Mouse (Mus musculus): ENCODE measurements around the gene Mtg2. TPM values are rescaled to one million over a fixed set of nuclear protein-coding genes. Genes with fewer than 3 reads are reported as not detected.
A peak's percentile ranks its signal among the peaks of the same experiment; 100 is the strongest.

Mtg2 gene
- polyA plus RNA-seq (2015; fragmentation: Nextera tagmentation; extraction: Ambion mirVana) = 33.5 and 38.1 TPM in 2 replicates

- Histone ChIP-seq H3K9me3 (ENCODE audit: control insufficient read depth, low read length) (no peaks in the 10 kb centered on the region), H3K4me2 (ENCODE audit: low read length) (peak within 1 kb of the TSS; percentile 60), H3K4me3 (replicated peaks; ENCODE audit: low read length) (peak within 1 kb of the TSS; percentile 57), H3K27ac (ENCODE audit: low read length) (peak within 1 kb of the TSS; percentile 83), H3K27me3 (replicated peaks; ENCODE audit: control insufficient read depth, insufficient read depth, low read length) (no peaks in the 10 kb centered on the region), H3K9ac (replicated peaks; ENCODE audit: low read depth, low read length) (peak within 1 kb of the TSS; percentile 64), H3K36me3 (ENCODE audit: control insufficient read depth, insufficient read depth) (peaks cover 13% of the 10 kb centered on the region), H3K4me1 (replicated peaks; ENCODE audit: control insufficient read depth, insufficient read depth, low read length) (peaks cover 9% of the 10 kb centered on the region)
- WGBS = 3% methylated on average over 57 of the region's 58 CpGs
- peak; percentile 97 for ATAC-seq
Measured at GRCm38 (mm10) chr2:180070481-180071453, at the start of gene Mtg2. Mtg2 (plus strand) TSS chr2:180070588.

GRCm38 (mm10) chr2:180020919-180021318 is 49.5 kb upstream of the Mtg2 start:
- H3K9ac ChIP-seq (replicated peaks; ENCODE audit: low read depth, low read length) = no peak overlapping the region
- no peak overlapping the region for H3K4me2 ChIP-seq (ENCODE audit: low read length)
- H3K9me3 ChIP-seq (ENCODE audit: control insufficient read depth, low read length) = no peaks in the 10 kb centered on the region
- H3K27me3 ChIP-seq (replicated peaks; ENCODE audit: control insufficient read depth, insufficient read depth, low read length) = peaks cover 17% of the 10 kb centered on the region
- no peak overlapping the region for H3K27ac ChIP-seq (ENCODE audit: low read length)
- no peak for ATAC-seq
- no peaks in the 10 kb centered on the region for H3K36me3 ChIP-seq (ENCODE audit: control insufficient read depth, insufficient read depth)
- peaks cover under 1% of the 10 kb centered on the region; the same call in 1 of the 2 replicates for H3K4me1 ChIP-seq (replicated peaks; ENCODE audit: control insufficient read depth, insufficient read depth, low read length)
- WGBS = 86% methylated on average over 8 of the region's 8 CpGs
- no peak overlapping the region for H3K4me3 ChIP-seq (replicated peaks; ENCODE audit: low read length)

- no peak overlapping the region for H3K4me2 ChIP-seq (ENCODE audit: low read length)
- H3K9ac ChIP-seq (replicated peaks; ENCODE audit: low read depth, low read length) = no peak overlapping the region
- no peaks in the 10 kb centered on the region for H3K36me3 ChIP-seq (ENCODE audit: control insufficient read depth, insufficient read depth)
- no peak overlapping the region for H3K27ac ChIP-seq (ENCODE audit: low read length)
- no peak overlapping the region for H3K4me3 ChIP-seq (replicated peaks; ENCODE audit: low read length)
- ATAC-seq = no peak
- H3K27me3 ChIP-seq (replicated peaks; ENCODE audit: control insufficient read depth, insufficient read depth, low read length) = peaks cover 17% of the 10 kb centered on the region
- H3K4me1 ChIP-seq (replicated peaks; ENCODE audit: control insufficient read depth, insufficient read depth, low read length) = peaks cover 18% of the 10 kb centered on the region
- 76% methylated on average over 6 of the region's 6 CpGs for WGBS
- H3K9me3 ChIP-seq (ENCODE audit: control insufficient read depth, low read length) = no peaks in the 10 kb centered on the region
Measured at GRCm38 (mm10) chr2:180022751-180023150, 47.6 kb upstream of the Mtg2 start.

- Histone ChIP-seq H3K4me1 (replicated peaks; ENCODE audit: control insufficient read depth, insufficient read depth, low read length) (peaks cover 31% of the 10 kb centered on the region), H3K36me3 (ENCODE audit: control insufficient read depth, insufficient read depth) (peaks cover 10% of the 10 kb centered on the region), H3K27me3 (replicated peaks; ENCODE audit: control insufficient read depth, insufficient read depth, low read length) (peaks cover 17% of the 10 kb centered on the region), H3K27ac (ENCODE audit: low read length) (peak within 1 kb of the TSS; percentile 95), H3K9ac (replicated peaks; ENCODE audit: low read depth, low read length) (peak within 1 kb of the TSS; percentile 97), H3K9me3 (ENCODE audit: control insufficient read depth, low read length) (no peaks in the 10 kb centered on the region), H3K4me2 (ENCODE audit: low read length) (peak within 1 kb of the TSS; percentile 96), H3K4me3 (replicated peaks; ENCODE audit: low read length) (peak within 1 kb of the TSS; percentile 99)
- peak; percentile 97 for ATAC-seq
- WGBS = under 1% methylated on average over 71 of the region's 80 CpGs
Measured at GRCm38 (mm10) chr2:180024401-180025098, 45.8 kb upstream of the Mtg2 start, which contains the start of gene Lsm14b. Lsm14b (plus strand) TSS chr2:180024987.

- Histone ChIP-seq H3K27me3 (replicated peaks; ENCODE audit: control insufficient read depth, insufficient read depth, low read length) (peaks cover 17% of the 10 kb centered on the region), H3K9me3 (ENCODE audit: control insufficient read depth, low read length) (no peaks in the 10 kb centered on the region), H3K27ac (ENCODE audit: low read length) (peak overlapping the region; percentile 95), H3K4me3 (replicated peaks; ENCODE audit: low read length) (peak overlapping the region; percentile 99), H3K4me1 (replicated peaks; ENCODE audit: control insufficient read depth, insufficient read depth, low read length) (peaks cover 31% of the 10 kb centered on the region), H3K4me2 (ENCODE audit: low read length) (peak overlapping the region; percentile 95), H3K9ac (replicated peaks; ENCODE audit: low read depth, low read length) (peak overlapping the region; percentile 97), H3K36me3 (ENCODE audit: control insufficient read depth, insufficient read depth) (peaks cover 13% of the 10 kb centered on the region)
- ATAC-seq = peak; percentile 37; the same call in 1 of the 2 replicates
- under 1% methylated on average over 83 of the region's 84 CpGs for WGBS
Measured at GRCm38 (mm10) chr2:180025135-180025860, 45.1 kb upstream of the Mtg2 start.

- Histone ChIP-seq H3K27me3 (replicated peaks; ENCODE audit: control insufficient read depth, insufficient read depth, low read length) (peaks cover 17% of the 10 kb centered on the region), H3K9me3 (ENCODE audit: control insufficient read depth, low read length) (no peaks in the 10 kb centered on the region), H3K4me1 (replicated peaks; ENCODE audit: control insufficient read depth, insufficient read depth, low read length) (peaks cover 31% of the 10 kb centered on the region), H3K9ac (replicated peaks; ENCODE audit: low read depth, low read length) (peak overlapping the region; percentile 97), H3K4me2 (ENCODE audit: low read length) (peak overlapping the region; percentile 95), H3K27ac (ENCODE audit: low read length) (peak overlapping the region; percentile 95), H3K36me3 (ENCODE audit: control insufficient read depth, insufficient read depth) (peaks cover 18% of the 10 kb centered on the region), H3K4me3 (replicated peaks; ENCODE audit: low read length) (peak overlapping the region; percentile 99)
- WGBS = 4% methylated on average over 6 of the region's 6 CpGs
- no peak for ATAC-seq
Measured at GRCm38 (mm10) chr2:180025861-180026200, 44.6 kb upstream of the Mtg2 start.

- peaks cover 7% of the 10 kb centered on the region for H3K27me3 ChIP-seq (replicated peaks; ENCODE audit: control insufficient read depth, insufficient read depth, low read length)
- H3K9ac ChIP-seq (replicated peaks; ENCODE audit: low read depth, low read length) = 0 out of 2 replicates have a peak overlapping the region, but pooled peaks have one; percentile 97
- peak overlapping the region; percentile 95 for H3K4me2 ChIP-seq (ENCODE audit: low read length)
- H3K4me1 ChIP-seq (replicated peaks; ENCODE audit: control insufficient read depth, insufficient read depth, low read length) = peaks cover 31% of the 10 kb centered on the region
- H3K27ac ChIP-seq (ENCODE audit: low read length) = no peak overlapping the region
- peaks cover 29% of the 10 kb centered on the region for H3K36me3 ChIP-seq (ENCODE audit: control insufficient read depth, insufficient read depth)
- H3K4me3 ChIP-seq (replicated peaks; ENCODE audit: low read length) = peak overlapping the region; percentile 99
- ATAC-seq = no peak
- WGBS = 67% methylated on average over 9 of the region's 9 CpGs
- H3K9me3 ChIP-seq (ENCODE audit: control insufficient read depth, low read length) = no peaks in the 10 kb centered on the region
Measured at GRCm38 (mm10) chr2:180027768-180028167, 42.6 kb upstream of the Mtg2 start.

- H3K4me1 ChIP-seq (replicated peaks; ENCODE audit: control insufficient read depth, insufficient read depth, low read length) = peaks cover 28% of the 10 kb centered on the region
- H3K27me3 ChIP-seq (replicated peaks; ENCODE audit: control insufficient read depth, insufficient read depth, low read length) = no peaks in the 10 kb centered on the region
- ATAC-seq = no peak
- H3K9ac ChIP-seq (replicated peaks; ENCODE audit: low read depth, low read length) = no peak overlapping the region
- H3K9me3 ChIP-seq (ENCODE audit: control insufficient read depth, low read length) = no peaks in the 10 kb centered on the region
- H3K27ac ChIP-seq (ENCODE audit: low read length) = no peak overlapping the region
- no peak overlapping the region for H3K4me2 ChIP-seq (ENCODE audit: low read length)
- WGBS = 90% methylated on average over 6 of the region's 6 CpGs
- no peak overlapping the region for H3K4me3 ChIP-seq (replicated peaks; ENCODE audit: low read length)
- peaks cover 57% of the 10 kb centered on the region for H3K36me3 ChIP-seq (ENCODE audit: control insufficient read depth, insufficient read depth)
Measured at GRCm38 (mm10) chr2:180031270-180031669, 39.1 kb upstream of the Mtg2 start.
